Mouse (Mus musculus) lung, postnatal 36 days (tissue): ENCODE data around the gene Ppox.
A peak's percentile ranks its signal among the peaks of the same experiment; 100 is the strongest.

ENCODE experiments used
- DNase-seq: peaks from one replicate; pipeline ENCODE4 v3.0.0; 2022; ENCODE audit warnings: mixed read lengths

Gene Ppox

GRCm38 (mm10) chr1:171285096-171285892 lies 4.3 kb upstream of the Ppox start:
- DNase-seq: no peak

- no peak for DNase-seq
These were observed 3.5 kb upstream of the Ppox start for GRCm38 (mm10) chr1:171284491-171284890.

- no peak for DNase-seq
These were observed 2.5 kb upstream of the Ppox start for GRCm38 (mm10) chr1:171283188-171284160.

- no peak for DNase-seq
These were observed 1.3 kb upstream of the Ppox start for GRCm38 (mm10) chr1:171282086-171282805.

- DNase-seq: peak; percentile 91
These were observed 540 bp upstream of the Ppox start for GRCm38 (mm10) chr1:171281528-171281923.

- DNase-seq: no peak
These were observed 603 bp downstream of the Ppox start for GRCm38 (mm10) chr1:171280250-171280915.

- DNase-seq: no peak
These were observed 1.3 kb downstream of the Ppox start for GRCm38 (mm10) chr1:171279721-171280120.

GRCm38 (mm10) chr1:171279012-171279705 lies 1.8 kb downstream of the Ppox start:
- DNase-seq: no peak

GRCm38 (mm10) chr1:171278436-171278835 lies 2.5 kb downstream of the Ppox start:
- no peak for DNase-seq

GRCm38 (mm10) chr1:171277736-171278135 lies 3.2 kb downstream of the Ppox start:
- DNase-seq: no peak

- DNase-seq: no peak
These were observed 4.8 kb downstream of the Ppox start for GRCm38 (mm10) chr1:171276110-171276748.

- no peak for DNase-seq
These were observed 5.7 kb downstream of the Ppox start for GRCm38 (mm10) chr1:171275144-171275734.

GRCm38 (mm10) chr1:171274171-171274570 lies 6.8 kb downstream of the Ppox start:
- no peak for DNase-seq

- no peak for DNase-seq
These were observed 8.9 kb downstream of the Ppox start for GRCm38 (mm10) chr1:171272086-171272485.

- no peak for DNase-seq
These were observed 9.4 kb downstream of the Ppox start for GRCm38 (mm10) chr1:171271622-171272021.

- peak; percentile 65 for DNase-seq
These were observed 9.8 kb downstream of the Ppox start for GRCm38 (mm10) chr1:171271196-171271595.

- DNase-seq: peak; percentile 77
These were observed 10.4 kb downstream of the Ppox start for GRCm38 (mm10) chr1:171270573-171270900.

- DNase-seq: peak; percentile 98
These were observed 11.0 kb downstream of the Ppox start, which contains the start of gene B4galt3 for GRCm38 (mm10) chr1:171269848-171270572. TSS of gene B4galt3 (plus strand) at chr1:171270328.

GRCm38 (mm10) chr1:171268341-171268740 lies 12.6 kb downstream of the Ppox start:
- no peak for DNase-seq
